Mouse (Mus musculus): ENCODE data around the gene Zdhhc12.

GRCm38 (mm10) chr2:30058418-30058817 is 35.0 kb downstream of the Zdhhc12 start:
- TF ChIP-seq POLR2A (IDR thresholded peaks at IDR 0.05; ENCODE audit: borderline replicate concordance, control insufficient read depth, low read depth, low read length) (no peak), CTCF (IDR thresholded peaks at IDR 0.05; ENCODE audit: control insufficient read depth, insufficient read depth, low read length) (no peak)
